Mouse (Mus musculus): ENCODE measurements around the gene Mrps2. TPM values are rescaled to one million over a fixed set of nuclear protein-coding genes. Genes with fewer than 3 reads are reported as not detected.

Mrps2 gene
- polyA plus RNA-seq, 1 experiment from 2014 or later = 66.4 TPM

DNA sequence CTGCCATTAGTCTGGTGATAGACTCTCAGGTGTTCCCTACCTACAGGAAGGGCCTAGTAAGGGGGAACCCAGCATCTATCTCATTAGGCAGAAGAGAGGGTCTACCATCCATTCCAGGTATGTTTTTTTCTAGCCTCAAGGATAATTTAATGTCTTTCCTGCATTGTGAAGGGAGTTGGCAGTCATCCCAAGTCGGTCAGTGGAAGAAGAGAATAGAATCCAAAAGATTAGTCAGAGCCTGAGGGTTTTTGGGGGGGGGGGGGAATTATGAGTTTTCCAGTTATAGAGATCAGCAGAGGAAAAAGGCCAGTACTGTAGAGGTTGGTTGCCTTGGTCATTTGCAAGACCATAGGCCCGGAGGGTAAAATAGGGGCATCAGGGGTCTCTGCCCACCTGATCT lies 26.7 kb downstream of the Mrps2 start:
- DNase-seq (ENCODE audit: low spot score) (no peak), ATAC-seq (ENCODE audit: low FRiP score) (no peak)
- Histone ChIP-seq H3K9ac (ENCODE audit: low read depth, low read length) (no peak overlapping the region), H3K27ac (ENCODE audit: low read depth, low read length) (no peak overlapping the region), H3K4me3 (ENCODE audit: low read depth, low read length) (no peak overlapping the region), H3K4me2 (replicated peaks; ENCODE audit: low read depth, low read length) (no peak overlapping the region), H3K4me1 (replicated peaks; ENCODE audit: control insufficient read depth, insufficient read depth, low read length) (no peaks in the 10 kb centered on the region), H3K27me3 (ENCODE audit: control insufficient read depth, insufficient read depth, low read length) (no peaks in the 10 kb centered on the region), H3K9me3 (ENCODE audit: control insufficient read depth, low read length) (no peaks in the 10 kb centered on the region), H3K36me3 (ENCODE audit: control insufficient read depth, insufficient read depth, low read length) (no peaks in the 10 kb centered on the region)
- 83% methylated on average over 2 of the region's 2 CpGs for WGBS

DNA sequence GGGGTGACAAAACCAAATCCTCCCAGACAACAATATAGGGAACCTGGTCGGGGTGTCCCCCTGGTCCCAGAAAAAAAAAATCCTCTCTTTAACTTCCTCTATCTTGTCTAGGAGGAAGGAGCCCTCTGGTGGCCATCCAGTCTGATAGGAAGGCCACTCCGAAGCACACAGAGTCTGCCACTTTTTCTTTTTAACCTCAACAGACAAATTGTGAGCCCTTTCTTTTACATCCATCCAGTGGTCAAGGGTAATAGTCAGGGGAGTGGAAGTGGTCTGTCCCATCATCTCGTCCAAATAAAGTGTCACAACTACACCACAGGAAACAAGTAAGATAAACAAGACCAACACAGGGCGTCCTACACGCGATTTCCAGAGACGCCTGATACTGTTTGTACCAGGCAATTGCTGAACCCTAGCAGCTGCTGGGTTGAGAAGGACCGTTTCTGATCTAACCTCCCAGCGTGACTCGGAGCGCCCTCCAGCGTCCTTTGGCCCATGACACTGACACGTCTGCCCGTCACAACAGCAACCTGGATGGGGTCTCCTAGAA lies 27.4 kb downstream of the Mrps2 start:
- no peak overlapping the region for H3K4me2 ChIP-seq (replicated peaks; ENCODE audit: low read depth, low read length)
- H3K27ac ChIP-seq (ENCODE audit: low read depth, low read length) = no peak overlapping the region
- H3K4me1 ChIP-seq (replicated peaks; ENCODE audit: control insufficient read depth, insufficient read depth, low read length) = no peaks in the 10 kb centered on the region
- H3K4me3 ChIP-seq (ENCODE audit: low read depth, low read length) = no peak overlapping the region
- H3K27me3 ChIP-seq (ENCODE audit: control insufficient read depth, insufficient read depth, low read length) = no peaks in the 10 kb centered on the region
- no peaks in the 10 kb centered on the region for H3K9me3 ChIP-seq (ENCODE audit: control insufficient read depth, low read length)
- 87% methylated on average over 14 of the region's 14 CpGs for WGBS
- H3K9ac ChIP-seq (ENCODE audit: low read depth, low read length) = no peak overlapping the region
- H3K36me3 ChIP-seq (ENCODE audit: control insufficient read depth, insufficient read depth, low read length) = no peaks in the 10 kb centered on the region
- ATAC-seq (ENCODE audit: low FRiP score) = no peak
- DNase-seq (ENCODE audit: low spot score) = no peak

DNA sequence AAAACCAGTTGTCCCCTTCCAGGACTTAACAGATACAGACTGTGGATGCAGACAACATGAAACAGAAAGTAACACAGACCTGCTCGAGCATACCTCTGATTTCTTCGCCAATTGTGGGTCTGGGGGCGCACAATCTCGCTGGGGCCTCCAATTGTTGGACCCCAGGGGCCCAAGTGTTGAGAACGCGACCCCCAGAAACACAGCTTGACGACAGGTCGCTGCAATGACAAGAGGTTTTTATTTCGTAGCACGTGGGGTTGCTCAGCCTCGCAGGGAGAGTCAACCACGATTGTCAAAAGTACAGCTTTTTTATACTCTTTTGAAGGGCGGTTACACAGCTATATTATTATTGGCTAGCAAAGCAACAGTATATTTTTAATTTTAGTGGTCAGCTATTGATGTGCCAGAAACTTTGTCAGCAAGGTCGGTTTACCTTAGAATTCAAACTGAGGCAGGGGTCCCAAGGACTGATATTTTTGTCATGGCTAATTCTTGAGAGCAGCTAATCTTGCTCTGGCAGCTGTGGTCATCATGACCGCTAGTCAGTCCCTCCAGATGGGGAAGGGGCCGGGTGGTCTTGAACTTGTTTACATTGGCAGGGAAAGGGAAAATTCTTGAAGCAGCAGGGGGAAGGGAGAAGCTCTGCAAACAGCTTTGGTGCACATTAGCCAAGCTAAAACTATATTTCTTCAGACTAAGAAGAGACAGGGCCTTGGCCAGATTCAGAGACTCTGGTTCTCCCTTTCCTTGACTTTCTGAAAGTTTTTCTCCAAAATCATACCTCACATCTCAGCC lies 28.1 kb downstream of the Mrps2 start:
- Histone ChIP-seq H3K27ac (ENCODE audit: low read depth, low read length) (no peak overlapping the region), H3K4me3 (ENCODE audit: low read depth, low read length) (no peak overlapping the region), H3K4me2 (replicated peaks; ENCODE audit: low read depth, low read length) (no peak overlapping the region), H3K27me3 (ENCODE audit: control insufficient read depth, insufficient read depth, low read length) (no peaks in the 10 kb centered on the region), H3K9me3 (ENCODE audit: control insufficient read depth, low read length) (no peaks in the 10 kb centered on the region), H3K9ac (ENCODE audit: low read depth, low read length) (no peak overlapping the region), H3K36me3 (ENCODE audit: control insufficient read depth, insufficient read depth, low read length) (no peaks in the 10 kb centered on the region), H3K4me1 (replicated peaks; ENCODE audit: control insufficient read depth, insufficient read depth, low read length) (no peaks in the 10 kb centered on the region)
- DNase-seq (ENCODE audit: low spot score) = no peak
- ATAC-seq (ENCODE audit: low FRiP score) = no peak
- WGBS = 88% methylated on average over 16 of the region's 16 CpGs

DNA sequence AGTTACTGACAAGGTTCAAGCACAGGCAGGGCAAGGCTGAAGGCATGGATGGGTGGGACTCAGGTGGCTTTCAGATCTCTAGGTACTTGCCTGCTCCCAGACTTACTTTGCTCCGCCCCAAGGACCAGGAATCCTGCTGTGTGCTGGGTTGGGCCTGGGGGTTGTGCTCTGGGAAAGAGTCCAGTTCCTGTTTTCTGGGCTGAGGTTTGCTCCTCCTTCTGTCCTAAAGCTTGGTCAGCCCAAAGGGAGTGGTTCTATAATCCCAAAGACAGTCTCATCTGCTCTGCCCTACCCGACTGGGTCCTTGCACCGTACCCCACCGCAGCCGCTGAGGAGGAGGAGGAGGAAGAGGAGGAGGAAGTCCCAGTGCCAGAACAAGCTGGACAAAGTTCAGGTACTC lies 28.8 kb downstream of the Mrps2 start, which contains the start of gene Gbgt1:
Gene Gbgt1, plus strand, starts transcription at position 221 of the 400 bp plus-strand sequence.
- no peak within 1 kb of the TSS for H3K27ac ChIP-seq (ENCODE audit: low read depth, low read length)
- no peak within 1 kb of the TSS for H3K4me2 ChIP-seq (replicated peaks; ENCODE audit: low read depth, low read length)
- WGBS = 83% methylated on average over 5 of the region's 5 CpGs
- no peaks in the 10 kb centered on the region for H3K9me3 ChIP-seq (ENCODE audit: control insufficient read depth, low read length)
- H3K4me1 ChIP-seq (replicated peaks; ENCODE audit: control insufficient read depth, insufficient read depth, low read length) = no peaks in the 10 kb centered on the region
- no peak for DNase-seq (ENCODE audit: low spot score)
- ATAC-seq (ENCODE audit: low FRiP score) = no peak
- no peak within 1 kb of the TSS for H3K9ac ChIP-seq (ENCODE audit: low read depth, low read length)
- H3K36me3 ChIP-seq (ENCODE audit: control insufficient read depth, insufficient read depth, low read length) = no peaks in the 10 kb centered on the region
- H3K27me3 ChIP-seq (ENCODE audit: control insufficient read depth, insufficient read depth, low read length) = no peaks in the 10 kb centered on the region
- H3K4me3 ChIP-seq (ENCODE audit: low read depth, low read length) = no peak within 1 kb of the TSS

DNA sequence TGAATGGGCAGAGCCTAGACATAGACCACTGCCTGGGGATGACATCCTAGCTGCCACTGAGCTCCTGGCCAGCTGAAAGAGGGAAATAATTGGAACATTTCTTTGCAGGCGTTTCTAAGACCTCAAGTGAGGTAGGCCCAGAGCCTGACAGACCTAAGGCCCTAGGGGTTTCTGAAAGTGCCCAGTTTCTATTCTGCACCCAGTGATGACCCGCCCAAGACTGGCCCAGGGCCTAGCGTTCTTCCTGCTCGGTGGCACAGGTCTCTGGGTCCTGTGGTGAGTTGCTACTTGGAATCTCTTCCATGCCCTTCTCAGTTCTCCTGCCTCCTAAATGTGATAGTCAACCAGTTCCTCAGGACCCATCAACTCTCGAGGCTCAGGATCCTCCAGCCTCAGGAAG lies 29.7 kb downstream of the Mrps2 start:
- H3K27me3 ChIP-seq (ENCODE audit: control insufficient read depth, insufficient read depth, low read length) = no peaks in the 10 kb centered on the region
- no peaks in the 10 kb centered on the region for H3K4me1 ChIP-seq (replicated peaks; ENCODE audit: control insufficient read depth, insufficient read depth, low read length)
- H3K27ac ChIP-seq (ENCODE audit: low read depth, low read length) = no peak overlapping the region
- ATAC-seq (ENCODE audit: low FRiP score) (no peak), DNase-seq (ENCODE audit: low spot score) (no peak)
- WGBS = 78% methylated on average over 5 of the region's 5 CpGs
- H3K36me3 ChIP-seq (ENCODE audit: control insufficient read depth, insufficient read depth, low read length) = no peaks in the 10 kb centered on the region
- no peak overlapping the region for H3K4me2 ChIP-seq (replicated peaks; ENCODE audit: low read depth, low read length)
- no peaks in the 10 kb centered on the region for H3K9me3 ChIP-seq (ENCODE audit: control insufficient read depth, low read length)
- H3K9ac ChIP-seq (ENCODE audit: low read depth, low read length) = no peak overlapping the region
- H3K4me3 ChIP-seq (ENCODE audit: low read depth, low read length) = no peak overlapping the region

DNA sequence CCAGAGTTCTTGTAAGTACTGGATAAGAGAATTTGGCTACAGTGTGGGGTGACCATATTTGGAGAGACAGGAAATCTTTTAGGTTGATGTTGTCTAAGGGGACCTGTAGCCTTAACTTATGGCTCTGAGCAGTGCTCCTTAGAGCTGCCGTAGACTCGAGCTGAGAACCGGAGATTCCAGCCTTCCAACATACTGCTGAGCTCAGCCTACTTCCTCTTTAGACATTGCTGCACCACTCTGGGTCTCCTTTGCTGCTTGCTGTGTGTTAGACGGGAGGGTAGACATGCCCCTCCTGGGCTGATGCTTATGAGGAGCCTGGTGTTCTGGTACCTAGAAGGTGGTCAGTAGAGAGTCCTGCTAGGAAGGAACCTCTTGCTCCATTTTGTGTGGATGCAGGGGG lies 30.6 kb downstream of the Mrps2 start:
- Histone ChIP-seq H3K9me3 (ENCODE audit: control insufficient read depth, low read length) (no peaks in the 10 kb centered on the region), H3K4me3 (ENCODE audit: low read depth, low read length) (no peak overlapping the region), H3K27ac (ENCODE audit: low read depth, low read length) (no peak overlapping the region), H3K9ac (ENCODE audit: low read depth, low read length) (no peak overlapping the region), H3K27me3 (ENCODE audit: control insufficient read depth, insufficient read depth, low read length) (no peaks in the 10 kb centered on the region), H3K4me2 (replicated peaks; ENCODE audit: low read depth, low read length) (no peak overlapping the region), H3K4me1 (replicated peaks; ENCODE audit: control insufficient read depth, insufficient read depth, low read length) (no peaks in the 10 kb centered on the region), H3K36me3 (ENCODE audit: control insufficient read depth, insufficient read depth, low read length) (no peaks in the 10 kb centered on the region)
- no peak for DNase-seq (ENCODE audit: low spot score)
- 87% methylated on average over 4 of the region's 4 CpGs for WGBS
- no peak for ATAC-seq (ENCODE audit: low FRiP score)

DNA sequence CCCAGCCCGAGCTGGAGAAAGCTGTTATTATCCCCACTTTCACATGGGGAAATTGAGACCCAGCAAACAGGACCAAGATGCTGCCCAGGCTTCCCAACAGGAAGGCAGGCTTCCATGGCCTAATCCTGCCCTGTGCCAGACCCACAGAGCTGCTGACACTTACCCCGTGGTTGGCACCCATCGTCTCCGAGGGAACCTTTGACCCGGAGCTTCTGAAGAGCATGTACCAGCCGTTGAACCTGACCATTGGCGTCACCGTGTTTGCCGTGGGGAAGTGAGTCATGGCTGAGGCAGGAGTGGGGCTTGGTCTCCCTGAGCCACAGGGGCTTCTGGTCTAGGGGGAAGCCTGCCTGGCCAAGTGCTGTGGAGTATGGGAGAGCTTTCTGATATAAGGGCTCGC lies 35.1 kb downstream of the Mrps2 start:
- H3K4me3 ChIP-seq (ENCODE audit: low read depth, low read length) = no peak overlapping the region
- DNase-seq (ENCODE audit: low spot score) (no peak), ATAC-seq (ENCODE audit: low FRiP score) (no peak)
- H3K27me3 ChIP-seq (ENCODE audit: control insufficient read depth, insufficient read depth, low read length) = no peaks in the 10 kb centered on the region
- H3K4me2 ChIP-seq (replicated peaks; ENCODE audit: low read depth, low read length) = no peak overlapping the region
- H3K4me1 ChIP-seq (replicated peaks; ENCODE audit: control insufficient read depth, insufficient read depth, low read length) = no peaks in the 10 kb centered on the region
- no peaks in the 10 kb centered on the region for H3K36me3 ChIP-seq (ENCODE audit: control insufficient read depth, insufficient read depth, low read length)
- H3K27ac ChIP-seq (ENCODE audit: low read depth, low read length) = no peak overlapping the region
- WGBS = 84% methylated on average over 10 of the region's 10 CpGs
- no peaks in the 10 kb centered on the region for H3K9me3 ChIP-seq (ENCODE audit: control insufficient read depth, low read length)
- H3K9ac ChIP-seq (ENCODE audit: low read depth, low read length) = no peak overlapping the region

DNA sequence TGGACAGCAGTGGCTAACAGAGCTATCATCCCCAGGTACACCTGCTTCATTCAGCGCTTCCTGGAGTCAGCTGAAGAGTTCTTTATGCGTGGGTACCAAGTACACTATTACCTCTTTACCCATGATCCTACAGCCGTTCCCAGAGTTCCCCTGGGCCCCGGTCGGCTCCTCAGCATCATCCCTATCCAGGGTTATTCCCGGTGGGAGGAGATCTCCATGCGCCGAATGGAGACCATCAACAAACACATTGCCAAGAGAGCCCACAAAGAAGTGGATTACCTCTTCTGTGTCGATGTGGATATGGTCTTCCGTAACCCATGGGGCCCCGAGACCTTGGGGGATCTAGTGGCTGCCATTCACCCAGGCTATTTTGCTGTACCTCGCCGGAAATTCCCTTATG lies 36.8 kb downstream of the Mrps2 start:
- H3K9ac ChIP-seq (ENCODE audit: low read depth, low read length) = no peak overlapping the region
- no peak overlapping the region for H3K27ac ChIP-seq (ENCODE audit: low read depth, low read length)
- no peak overlapping the region for H3K4me3 ChIP-seq (ENCODE audit: low read depth, low read length)
- no peaks in the 10 kb centered on the region for H3K36me3 ChIP-seq (ENCODE audit: control insufficient read depth, insufficient read depth, low read length)
- no peak overlapping the region for H3K4me2 ChIP-seq (replicated peaks; ENCODE audit: low read depth, low read length)
- no peak for ATAC-seq (ENCODE audit: low FRiP score)
- H3K27me3 ChIP-seq (ENCODE audit: control insufficient read depth, insufficient read depth, low read length) = no peaks in the 10 kb centered on the region
- no peaks in the 10 kb centered on the region for H3K9me3 ChIP-seq (ENCODE audit: control insufficient read depth, low read length)
- H3K4me1 ChIP-seq (replicated peaks; ENCODE audit: control insufficient read depth, insufficient read depth, low read length) = no peaks in the 10 kb centered on the region
- no peak for DNase-seq (ENCODE audit: low spot score)
- 91% methylated on average over 13 of the region's 13 CpGs for WGBS

DNA sequence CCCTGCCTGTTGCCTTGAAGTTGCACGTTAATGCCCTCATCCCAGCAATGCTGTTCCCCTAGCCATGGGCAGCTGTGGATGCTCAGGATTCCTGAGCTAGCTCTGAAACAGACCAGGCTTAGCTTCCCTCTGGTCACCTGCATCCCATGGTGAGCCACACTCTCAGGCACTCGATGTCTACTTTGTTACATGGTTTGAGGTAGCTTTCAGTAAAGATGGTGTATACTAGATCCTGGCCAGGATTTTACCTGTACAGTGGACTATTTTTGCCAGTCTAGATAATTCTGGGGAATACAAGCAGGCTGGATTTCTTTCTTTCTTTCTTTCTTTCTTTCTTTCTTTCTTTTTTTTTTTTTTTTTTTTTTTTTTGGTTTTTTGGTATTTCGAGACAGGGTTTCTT lies 37.9 kb downstream of the Mrps2 start, which contains the start of gene Gm10134:
Gene Gm10134, plus strand, starts transcription at position 301 of the 400 bp plus-strand sequence.
- 79% methylated on average over 3 of the region's 3 CpGs for whole genome bisulfite sequencing
- no peak for ATAC-seq (ENCODE audit: low FRiP score)
- no peak within 1 kb of the TSS for H3K4me3 ChIP-seq (ENCODE audit: low read depth, low read length)
- H3K4me1 ChIP-seq (replicated peaks; ENCODE audit: control insufficient read depth, insufficient read depth, low read length) = no peaks in the 10 kb centered on the region
- no peak within 1 kb of the TSS for H3K27ac ChIP-seq (ENCODE audit: low read depth, low read length)
- H3K36me3 ChIP-seq (ENCODE audit: control insufficient read depth, insufficient read depth, low read length) = no peaks in the 10 kb centered on the region
- no peaks in the 10 kb centered on the region for H3K27me3 ChIP-seq (ENCODE audit: control insufficient read depth, insufficient read depth, low read length)
- no peaks in the 10 kb centered on the region for H3K9me3 ChIP-seq (ENCODE audit: control insufficient read depth, low read length)
- H3K4me2 ChIP-seq (replicated peaks; ENCODE audit: low read depth, low read length) = no peak within 1 kb of the TSS
- no peak for DNase-seq (ENCODE audit: low spot score)
- H3K9ac ChIP-seq (ENCODE audit: low read depth, low read length) = no peak within 1 kb of the TSS
